Mouse (Mus musculus) cerebellum, adult 2 months (tissue): ENCODE measurements around the gene Dok7.

Experiments
- CTCF ChIP-seq: fragments of 200-500 bp; IDR thresholded peaks from 2 replicates; pipeline ENCODE4 v1.5.1; 2011; ENCODE audit warnings: low read depth, mild to moderate bottlenecking, control low read depth, low read length, moderate library complexity, borderline replicate concordance; ENCODE audit not compliant: insufficient read depth
- POLR2A ChIP-seq: fragments of 200-500 bp; IDR thresholded peaks from 2 replicates; pipeline ENCODE4 v1.6.1; 2011; ENCODE audit warnings: low read length, control low read depth, borderline replicate concordance; ENCODE audit not compliant: insufficient read depth

- TF ChIP-seq CTCF (no peak), POLR2A (no peak)
Measured at GRCm38 (mm10) chr5:35042431-35043109, 14.0 kb upstream of the Dok7 start.
